Comparison of ENCODE assay signal across 25 mouse cellular contexts in genomic region chr11:42321560-42321959, GRCm38 (mm10). TPM values are rescaled to one million over a fixed set of nuclear protein-coding genes. Genes with fewer than 3 reads are reported as not detected.
"Had no signal": no experiment of that assay in that cellular context is flagged by ENCODE, and none has a peak within 500 bp of the region (broad histone marks: within the 10 kb centered on the region; RNA-seq: fewer than 3 reads in every experiment).

No protein-coding gene starts in this region.

- H3K27ac ChIP-seq: midbrain, embryonic 10.5 days; midbrain, embryonic 12.5 days; neural tube, embryonic 13.5 days; neural tube, embryonic 15.5 days had no signal

- DNase-seq: lung, adult 18-20 months; lung, embryonic 14.5 days; lung, postnatal 10 days; lung, postnatal 4 days; midbrain, embryonic 14.5 days; retina, postnatal 1 day; right cerebral cortex, adult 18-20 months; right cerebral cortex, postnatal 25 days; right cerebral cortex, postnatal 4 days; spleen, adult 18-20 months; thymus, adult 18-20 months; thymus, postnatal 14 days; thymus, postnatal 36 days had no signal

- H3K4me1 ChIP-seq: midbrain, embryonic 10.5 days; midbrain, embryonic 12.5 days; neural tube, embryonic 13.5 days; neural tube, embryonic 15.5 days had no signal

- H3K27me3 ChIP-seq: midbrain, embryonic 12.5 days; neural tube, embryonic 13.5 days; neural tube, embryonic 15.5 days had no signal

- H3K4me3 ChIP-seq: midbrain, embryonic 10.5 days; midbrain, embryonic 12.5 days; myocyte; neural tube, embryonic 13.5 days; neural tube, embryonic 15.5 days had no signal

RNA-seq across cellular contexts. Expression of gene Gabra6, which starts 0.7 kb away (rescaled TPM):
- polyA plus RNA-seq: lung, embryonic 14.5 days; lung, embryonic 16.5 days; midbrain, embryonic 10.5 days; midbrain, embryonic 12.5 days; midbrain, embryonic 14.5 days; midbrain, embryonic 16.5 days; myocyte; neural tube, embryonic 11.5 days; neural tube, embryonic 13.5 days; neural tube, embryonic 15.5 days; small intestine, adult 2 months; stomach, embryonic 14.5 days; stomach, embryonic 16.5 days; thymus, postnatal 0 days had no signal
